Mouse (Mus musculus) c-Kit-positive CD71-negative TER-119-negative erythroid progenitor cells, embryonic 14.5 days (primary cell): Measurements from ENCODE around the gene Tcf20.

Experiments
- DNase-seq: peaks from one replicate; pipeline ENCODE4 v3.0.0-alpha.2; 2013; ENCODE audit warnings: low read depth

Tcf20 gene

DNA sequence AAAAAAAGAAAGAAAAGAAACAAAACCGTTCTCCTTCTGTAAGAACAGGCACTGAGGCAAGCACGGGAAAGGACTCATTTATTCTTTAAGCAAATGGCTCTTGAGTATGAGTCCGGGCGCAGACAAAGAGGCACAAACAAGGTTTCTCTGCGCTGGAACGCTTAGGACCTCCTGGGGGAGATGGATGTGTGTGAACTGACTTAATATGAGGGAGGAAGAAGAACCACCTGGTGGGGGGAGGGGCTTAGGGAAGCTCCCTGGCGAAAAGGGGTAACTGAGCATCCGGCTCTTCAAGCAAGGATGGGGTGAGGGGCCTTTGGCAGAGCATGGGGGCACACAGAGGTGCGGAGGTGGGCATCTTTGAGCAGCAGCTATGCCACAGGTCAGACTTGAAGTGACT is 5.2 kb upstream of the Tcf20 start:
- DNase-seq: no peak

DNA sequence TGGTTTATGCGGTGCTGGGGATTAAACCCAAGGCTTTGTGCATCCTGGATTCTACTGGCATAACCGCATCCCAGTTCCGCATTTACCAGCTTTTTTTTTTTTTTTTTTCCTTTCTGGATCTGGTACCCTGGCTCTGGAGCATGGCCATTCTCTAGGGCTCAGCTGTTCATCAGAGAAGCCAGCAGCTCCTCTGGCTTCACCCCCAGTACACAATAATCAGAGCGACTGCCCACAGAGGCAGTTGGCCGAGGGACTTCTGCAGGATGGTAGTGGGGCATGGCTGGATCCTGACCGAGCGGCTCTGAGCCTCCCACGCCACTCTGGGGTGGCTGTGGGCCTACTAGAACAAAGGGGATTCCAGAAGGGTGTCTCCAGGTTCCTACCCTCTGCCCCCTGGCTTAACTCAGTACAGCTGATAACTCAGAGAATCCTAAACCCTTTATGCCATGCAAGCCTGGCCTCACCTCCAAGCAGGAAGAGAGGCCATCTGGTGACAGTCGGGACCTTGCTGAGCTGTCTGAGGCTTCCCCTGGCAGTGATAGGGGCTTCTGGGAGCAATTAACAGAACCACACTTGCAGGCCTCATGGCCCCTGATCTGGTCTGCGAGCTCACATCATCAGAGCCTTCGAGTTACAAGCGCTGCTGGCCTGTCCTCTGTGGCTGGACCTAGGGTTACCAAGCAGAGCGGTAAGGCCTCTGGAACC is 4.6 kb upstream of the Tcf20 start:
- DNase-seq: no peak

DNA sequence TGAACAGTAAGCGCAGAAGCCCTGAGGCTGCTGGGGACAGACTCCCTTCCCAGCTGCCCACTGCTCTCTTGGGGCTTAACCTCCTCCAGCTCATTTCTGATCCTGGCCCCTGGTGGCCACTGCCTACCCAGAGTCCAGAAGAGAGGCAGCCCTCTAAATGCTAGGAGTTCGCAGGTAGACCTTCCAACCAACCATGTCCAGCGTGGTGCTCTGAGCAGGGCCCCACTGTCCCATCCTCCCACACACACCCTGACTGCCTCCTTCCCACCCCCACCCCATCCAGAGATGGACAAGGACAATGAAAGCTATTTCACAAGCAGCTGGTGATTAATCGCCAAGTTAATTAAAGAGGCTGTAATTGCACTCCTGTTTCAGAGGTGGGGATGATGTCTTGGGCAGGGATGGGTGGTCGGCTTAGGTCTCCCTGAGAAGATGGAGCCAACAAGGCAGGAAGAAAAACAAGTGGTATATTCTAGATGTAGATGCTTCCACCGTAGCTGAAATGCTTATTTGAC is 1.6 kb upstream of the Tcf20 start:
- no peak for DNase-seq

DNA sequence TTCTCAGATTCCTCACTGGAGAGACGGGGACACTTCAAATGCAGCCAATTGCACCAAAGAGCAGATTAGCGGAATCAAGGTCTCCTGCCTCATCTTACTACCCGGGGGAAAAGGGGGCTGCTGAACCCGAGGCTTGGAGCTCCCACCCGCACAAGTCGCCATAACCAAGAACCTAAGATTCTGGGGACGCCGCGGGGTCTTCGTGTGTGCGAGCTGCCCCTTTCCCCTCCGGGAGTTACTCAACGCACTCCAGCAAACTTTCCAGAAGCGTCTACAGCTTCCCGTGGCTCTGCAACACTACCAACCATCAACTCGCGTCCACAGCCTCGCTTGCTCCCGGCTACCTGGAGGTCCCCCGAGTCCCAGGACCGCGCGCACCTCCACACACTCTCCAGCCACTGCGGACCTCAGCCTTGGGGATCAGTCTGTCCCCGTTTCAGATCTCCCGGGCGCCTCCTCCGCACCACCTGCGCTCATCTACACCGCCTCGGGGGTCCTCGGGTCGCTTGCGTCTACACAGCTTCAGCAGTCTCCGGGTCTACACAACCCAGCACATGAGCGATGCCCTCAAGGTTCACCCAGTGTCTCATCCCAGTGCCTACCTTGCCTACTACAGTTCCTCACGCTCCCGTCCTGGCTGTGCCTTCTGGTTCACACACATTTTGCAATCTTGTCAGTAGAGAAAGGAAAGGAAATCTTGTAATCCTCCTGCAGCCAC is 499 bp downstream of the Tcf20 start:
- no peak for DNase-seq

DNA sequence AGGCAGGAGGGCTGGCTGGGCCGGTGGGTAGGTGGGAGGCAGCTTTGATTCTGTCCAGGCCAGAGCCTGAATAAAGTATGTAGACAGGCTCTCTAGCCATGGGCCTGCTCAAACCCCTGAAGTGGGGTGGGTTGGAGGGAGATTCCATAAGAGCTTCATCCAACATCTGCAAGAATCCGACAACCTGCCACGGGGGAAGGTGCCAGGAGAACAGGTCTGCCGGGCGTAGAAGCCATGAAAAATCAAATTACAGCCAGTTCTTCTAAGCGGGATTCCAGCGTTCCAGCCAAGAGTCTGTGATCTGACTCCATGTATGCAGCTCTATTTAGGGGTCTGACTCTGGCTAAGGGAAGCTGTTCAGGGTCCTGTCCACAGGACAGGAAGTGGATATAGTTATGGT is 3.1 kb downstream of the Tcf20 start:
- DNase-seq: no peak

DNA sequence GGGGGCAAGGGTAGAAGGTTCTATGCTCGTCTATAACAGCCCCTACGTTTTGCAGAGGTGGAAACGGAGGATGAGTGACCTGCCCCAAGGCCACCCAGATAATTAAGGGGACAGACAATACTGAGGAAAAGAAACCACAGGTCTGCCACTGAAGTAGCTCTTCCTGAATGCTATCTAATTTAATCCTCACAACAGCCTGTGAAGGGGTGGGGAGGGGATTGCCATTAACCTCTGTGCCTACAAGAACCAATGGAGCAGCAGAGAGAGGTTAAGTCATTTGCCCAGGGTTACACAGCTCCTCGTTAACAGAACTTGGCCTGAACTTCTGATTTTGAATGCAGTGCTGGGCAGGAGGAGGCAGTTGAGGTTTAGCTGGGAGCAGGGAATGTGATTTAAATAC is 3.6 kb downstream of the Tcf20 start:
- no peak for DNase-seq

DNA sequence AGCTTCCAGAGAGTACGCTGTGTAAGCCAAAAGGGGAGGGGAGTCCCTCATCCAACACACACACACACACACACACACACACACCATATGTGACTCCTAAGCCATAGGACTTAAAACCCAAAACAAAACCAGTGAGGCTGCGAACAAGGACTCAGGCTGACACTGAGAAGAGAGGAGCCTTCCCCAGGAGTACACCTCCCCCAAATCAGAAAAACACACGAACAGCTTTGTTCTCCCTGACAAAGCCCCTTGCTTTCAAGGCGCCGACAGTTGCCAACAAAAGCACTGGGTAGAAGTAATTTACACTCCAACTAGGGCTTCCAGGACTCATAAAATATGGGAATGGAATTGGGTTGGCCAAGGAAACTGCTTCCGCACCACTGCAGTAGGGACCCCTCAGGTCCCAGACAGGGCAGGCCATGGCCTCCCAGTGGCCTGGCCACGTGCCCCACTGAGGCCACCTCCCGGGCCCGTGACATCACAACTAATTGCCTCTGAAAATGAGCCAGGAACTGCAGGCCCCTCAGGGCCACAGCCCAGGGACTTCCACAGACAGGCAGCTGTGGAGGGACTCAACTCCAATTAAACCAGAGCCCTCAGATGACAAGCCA is 4.2 kb downstream of the Tcf20 start:
- DNase-seq: no peak

DNA sequence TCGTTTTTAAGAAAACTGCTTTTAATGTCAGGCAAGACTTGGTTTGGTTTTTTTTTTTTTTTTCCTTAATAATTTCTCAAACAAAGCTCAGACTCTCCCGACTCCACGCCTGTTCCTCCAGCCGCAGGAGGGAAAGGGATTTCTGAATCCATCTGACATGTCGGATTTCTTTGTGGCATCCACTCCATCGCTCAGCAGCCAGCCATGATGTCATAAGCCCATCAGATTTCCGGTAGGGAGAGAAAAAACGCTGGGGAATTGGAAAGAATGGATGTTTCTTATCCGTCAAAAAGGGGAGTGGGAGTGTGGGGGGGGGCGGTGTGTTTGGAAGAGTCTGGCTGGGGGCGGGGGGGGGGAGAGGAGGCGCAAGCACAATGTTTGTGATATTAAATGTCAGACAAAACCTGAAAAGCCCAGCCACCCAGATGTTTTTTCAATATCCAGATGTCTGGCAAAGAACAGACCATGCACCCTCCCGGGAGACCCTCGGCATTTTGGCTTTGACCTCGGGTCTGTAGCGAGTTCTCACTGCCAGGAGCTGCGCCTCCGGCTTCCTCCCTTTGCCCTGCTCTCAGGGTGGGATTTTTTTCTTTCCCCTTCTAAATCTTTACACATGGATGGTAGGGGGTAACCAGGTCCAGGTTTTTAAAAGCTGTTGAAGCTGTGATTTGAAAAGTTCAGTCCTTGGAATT is 4.8 kb downstream of the Tcf20 start:
- DNase-seq: no peak

DNA sequence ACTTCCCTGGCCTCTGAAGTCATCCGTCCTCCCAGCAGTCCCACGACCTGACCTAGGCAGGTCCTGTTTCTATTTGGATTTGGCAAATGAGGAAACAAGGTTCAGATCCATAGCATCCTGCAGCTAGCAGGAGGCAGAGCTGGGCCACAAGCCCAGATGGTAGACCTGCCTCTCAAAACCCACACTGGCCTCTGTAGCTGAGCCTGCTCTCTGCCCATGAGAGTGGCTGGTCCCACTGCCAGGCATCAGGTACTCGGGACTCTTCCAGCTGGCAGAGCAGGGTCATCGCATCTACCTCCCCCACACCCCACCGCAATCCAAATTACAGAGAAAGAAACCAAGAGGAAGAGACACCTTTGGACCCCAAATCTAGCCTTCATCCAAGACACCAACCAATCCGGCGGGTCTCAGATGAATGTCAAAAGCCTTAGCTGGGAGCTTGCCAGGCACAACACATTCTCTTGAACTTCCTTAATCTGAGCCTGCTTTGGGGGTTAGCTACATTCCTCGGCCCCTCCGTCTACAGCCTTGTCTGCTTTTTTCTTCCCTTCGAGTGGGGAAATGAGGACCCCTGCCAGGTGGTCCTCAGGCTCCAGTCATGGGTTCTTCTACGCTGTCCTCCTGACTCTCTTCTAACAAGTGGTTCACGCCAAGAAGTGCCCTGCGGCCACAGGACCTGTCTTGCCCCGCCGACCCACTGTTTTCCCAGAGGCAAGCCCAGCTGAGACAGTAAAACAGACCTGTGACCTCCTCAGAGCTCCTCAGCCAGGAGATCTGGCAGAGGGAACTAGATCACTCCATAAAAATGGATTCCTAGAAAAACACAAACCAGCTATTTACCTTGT is 5.8 kb downstream of the Tcf20 start:
- no peak for DNase-seq

DNA sequence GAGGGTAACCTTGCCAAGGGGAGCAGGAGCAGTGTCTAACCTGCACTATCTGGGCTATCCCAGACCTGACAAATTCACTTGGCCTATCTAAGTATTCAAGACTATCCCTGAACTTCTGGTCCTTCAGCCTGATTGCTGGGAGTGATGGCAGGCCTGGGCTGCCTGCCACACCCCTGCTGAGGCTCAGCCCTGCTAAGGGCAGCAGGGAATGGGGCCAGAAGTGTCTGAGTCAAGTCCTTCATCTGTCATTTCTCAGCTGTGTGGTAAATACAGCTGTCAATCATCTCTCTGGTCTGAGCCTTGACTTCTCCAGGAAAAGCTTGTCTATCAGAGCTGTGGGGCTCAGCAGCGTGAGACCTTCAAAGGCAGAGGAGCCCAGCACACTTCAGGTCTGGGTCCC is 8.1 kb downstream of the Tcf20 start:
- no peak for DNase-seq

DNA sequence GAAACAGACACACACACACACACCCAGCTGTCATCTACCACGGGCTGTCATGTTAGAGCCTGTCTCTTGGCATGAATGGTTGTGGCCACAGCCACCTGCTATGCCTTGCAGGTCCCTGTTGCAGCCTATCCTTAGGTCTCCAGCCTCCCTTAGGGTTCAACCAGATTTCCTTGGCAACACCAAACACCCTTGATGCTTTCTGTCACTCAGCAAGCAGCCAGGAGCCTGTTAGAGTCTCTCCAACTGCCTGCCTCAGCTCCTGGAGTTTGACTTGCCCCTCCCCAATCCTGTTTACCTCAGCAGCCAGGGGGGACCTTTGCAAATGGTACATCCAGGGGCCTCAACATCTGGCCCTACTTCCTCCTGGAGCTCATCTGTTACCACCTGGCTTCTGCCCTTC is 13.2 kb downstream of the Tcf20 start:
- no peak for DNase-seq

DNA sequence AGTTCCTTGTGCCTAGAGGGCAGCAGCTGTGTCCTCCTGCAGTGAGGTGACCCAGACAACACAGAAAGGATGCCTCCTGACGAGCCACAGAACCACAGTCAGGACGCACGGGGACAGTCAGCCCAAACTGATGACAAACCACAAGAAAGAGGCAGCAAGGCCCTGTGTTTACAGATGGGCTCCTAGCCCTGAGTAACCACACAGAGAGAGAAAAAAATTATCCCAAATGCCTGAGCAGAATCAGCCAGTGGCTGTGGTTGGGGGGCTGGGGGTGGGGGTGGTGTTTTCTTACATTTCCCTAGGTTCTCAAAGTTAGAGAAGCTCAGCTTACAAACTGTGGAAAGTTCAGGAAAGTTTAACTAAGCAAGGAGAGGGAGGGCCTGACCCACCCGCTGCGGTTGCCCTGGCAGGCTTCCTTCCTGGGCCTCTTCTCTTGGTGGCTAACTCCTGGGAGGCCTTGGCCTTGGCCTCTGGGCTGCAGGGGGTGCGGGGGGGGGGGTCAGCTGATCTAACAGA is 18.4 kb downstream of the Tcf20 start:
- DNase-seq: peak; percentile 38

DNA sequence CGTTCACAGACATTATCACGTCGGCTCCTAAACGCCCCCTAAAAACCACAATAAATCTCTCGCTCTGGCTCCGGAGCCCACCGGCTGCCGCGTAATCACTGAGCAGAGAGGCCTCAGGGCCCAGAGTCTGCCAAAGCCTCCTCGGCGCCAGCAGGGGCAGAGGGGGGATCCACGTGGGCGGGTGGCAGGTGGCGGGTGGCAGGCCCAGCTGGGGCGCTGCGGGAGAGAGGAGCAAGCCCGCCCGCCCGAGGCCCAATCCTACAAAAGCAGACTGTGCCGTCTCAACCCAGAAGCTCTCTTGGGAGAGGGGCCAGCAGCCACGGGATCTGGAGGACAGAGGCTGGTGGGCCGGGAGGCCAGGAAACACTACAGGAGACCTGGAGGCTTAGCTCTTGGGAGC is 19.2 kb downstream of the Tcf20 start:
- no peak for DNase-seq

DNA sequence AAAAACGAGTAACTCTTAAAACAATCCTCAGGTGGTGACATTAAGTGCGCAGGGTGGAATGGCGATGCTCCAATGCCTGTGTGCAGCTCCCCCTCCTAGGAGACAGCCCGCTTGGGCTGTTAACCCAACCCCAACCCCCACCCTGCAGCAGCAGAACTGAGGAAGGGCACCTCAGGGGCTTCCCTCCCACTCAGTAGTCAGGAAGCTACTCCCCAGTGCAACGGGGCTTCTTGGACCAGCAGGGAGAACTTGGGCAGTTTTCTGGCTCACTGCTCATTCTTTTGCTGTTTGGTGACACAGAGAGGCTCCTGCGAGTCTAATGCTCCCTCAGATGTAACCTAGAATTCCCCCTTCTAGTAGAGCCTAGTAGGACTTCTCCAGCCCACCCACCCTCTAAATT is 19.7 kb downstream of the Tcf20 start:
- no peak for DNase-seq

DNA sequence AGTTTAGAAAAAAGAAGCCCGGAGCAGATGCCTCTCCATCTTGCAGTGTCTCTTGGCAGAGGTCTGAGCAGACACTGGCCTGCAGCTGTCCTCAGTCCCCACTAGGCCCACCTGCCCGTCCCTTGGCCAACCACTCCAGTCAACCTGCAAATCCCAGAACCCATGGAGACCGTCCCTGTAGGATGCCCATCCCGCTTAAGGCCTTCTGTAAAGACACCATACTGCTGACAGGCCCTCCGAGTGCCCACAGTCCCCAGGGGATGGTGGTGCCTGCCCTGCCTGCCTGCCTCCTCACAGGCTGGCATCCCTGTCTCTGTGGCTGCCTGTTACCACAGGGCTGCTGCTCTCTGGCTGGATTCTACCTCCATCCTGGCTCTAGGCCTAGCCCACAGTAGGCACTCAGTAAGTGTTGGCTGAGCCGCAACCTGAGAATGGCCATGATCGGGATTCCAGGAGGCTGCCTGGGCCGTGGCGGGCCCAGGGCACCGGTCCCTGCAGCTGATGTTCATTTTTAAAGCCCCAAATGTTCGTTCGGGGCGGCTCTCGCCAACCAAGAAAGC is 23.3 kb downstream of the Tcf20 start:
- no peak for DNase-seq

DNA sequence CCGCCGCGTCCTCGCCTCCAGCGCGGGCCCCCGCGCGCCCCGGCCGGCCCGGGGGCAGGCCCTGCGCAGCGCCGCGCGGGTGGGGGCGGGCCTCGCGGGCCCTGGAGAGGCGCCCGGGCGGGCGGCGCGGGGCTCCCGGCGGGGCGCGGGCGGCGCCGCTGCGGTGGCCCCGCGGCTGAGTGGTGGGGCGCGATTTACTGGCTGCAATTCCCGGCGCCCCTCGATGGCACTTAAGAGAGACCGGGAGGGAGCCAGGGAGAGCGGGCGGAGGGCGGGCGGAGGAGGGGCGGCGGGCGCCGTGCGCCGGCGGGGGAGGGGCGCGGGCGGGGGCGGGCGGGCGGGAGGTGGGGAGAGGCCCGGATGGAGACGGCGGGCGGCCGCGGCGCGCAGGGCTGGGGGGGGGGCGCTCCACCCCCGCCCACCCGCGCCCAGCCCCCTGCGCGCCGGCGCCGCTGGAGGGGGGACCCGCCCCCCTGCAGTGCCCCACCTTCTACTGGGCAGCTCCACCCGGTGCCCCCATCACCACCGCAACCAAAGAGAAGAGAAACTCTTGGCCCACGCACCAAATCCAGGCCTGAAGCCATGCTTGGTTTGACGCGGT is 24.0 kb downstream of the Tcf20 start:
- no peak for DNase-seq

DNA sequence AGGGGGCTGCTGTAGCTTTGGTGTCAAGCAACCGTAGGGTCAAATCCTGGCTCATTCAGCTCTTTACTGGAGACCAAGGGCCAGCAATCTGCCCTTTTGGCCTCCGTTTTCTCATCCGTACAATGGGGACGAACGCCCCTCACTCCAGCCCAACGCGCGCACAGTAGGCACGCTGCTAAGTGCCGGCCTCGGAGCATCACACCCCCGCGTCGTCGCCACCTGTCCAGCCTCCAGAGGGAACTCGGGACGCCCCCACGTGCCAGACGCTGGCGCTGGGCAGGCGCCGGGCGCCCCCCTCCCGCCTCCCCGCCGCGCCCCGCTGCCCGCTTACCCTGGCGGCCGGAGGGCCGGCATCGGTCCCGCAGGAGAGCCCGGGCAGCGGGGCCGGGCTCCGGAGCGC is 24.6 kb downstream of the Tcf20 start:
- no peak for DNase-seq

DNA sequence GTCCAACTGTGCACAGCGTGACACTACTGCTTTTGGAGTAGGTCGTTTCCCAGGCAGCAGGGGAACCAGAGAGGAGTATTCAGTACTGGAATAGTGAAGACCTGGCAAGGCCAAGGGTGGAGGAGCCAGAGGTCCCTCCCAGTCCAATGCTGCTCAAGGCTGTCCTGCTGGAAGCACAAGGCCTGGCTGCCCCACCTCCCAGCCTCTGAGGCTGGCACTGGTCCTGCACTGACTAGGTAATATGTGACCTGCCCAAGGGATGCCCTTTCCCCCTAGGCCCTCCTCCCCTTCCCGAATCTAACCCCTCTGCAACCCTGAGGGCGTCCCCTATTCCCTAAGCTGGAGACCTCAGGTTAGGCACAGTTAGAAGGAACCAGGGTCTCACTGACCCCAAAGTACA is 25.1 kb downstream of the Tcf20 start:
- no peak for DNase-seq

DNA sequence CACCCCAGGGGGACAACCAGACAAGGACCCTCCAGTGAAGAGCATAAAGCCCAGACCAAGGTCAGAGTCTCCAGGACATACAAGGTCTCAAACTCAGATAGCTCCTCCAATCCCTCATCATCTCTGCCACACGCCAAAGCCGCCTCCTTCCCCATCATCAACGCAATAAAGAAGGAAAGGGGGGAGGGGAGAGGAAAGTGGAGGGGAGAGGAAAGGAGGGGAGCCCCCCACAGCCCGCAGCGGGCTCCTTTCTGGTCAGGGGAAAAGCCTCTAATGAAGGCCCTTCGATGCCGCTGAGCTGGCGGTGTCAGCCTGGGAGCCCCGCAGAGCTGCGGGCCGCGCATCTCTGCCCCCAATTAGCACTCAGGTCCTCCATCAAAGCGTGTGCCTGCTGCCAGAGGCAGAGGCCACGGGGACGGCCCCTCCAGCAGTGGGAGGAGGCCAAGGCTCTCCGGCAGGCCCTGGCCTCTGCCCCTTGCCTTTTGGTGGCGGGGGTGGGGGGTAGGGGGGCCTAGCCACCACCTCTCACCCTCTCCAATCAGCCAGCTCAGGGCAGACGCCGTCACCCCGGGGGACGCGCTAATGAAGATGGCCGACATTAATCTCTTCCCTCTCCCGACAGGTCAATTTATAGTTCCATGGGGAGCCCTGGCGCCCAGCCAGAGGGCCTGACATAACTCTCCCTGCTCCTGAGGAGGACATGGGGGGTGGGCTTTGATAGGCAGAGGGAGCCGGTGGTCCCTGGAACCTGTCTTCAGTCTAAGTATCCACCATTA is 26.7 kb downstream of the Tcf20 start:
- DNase-seq: no peak

DNA sequence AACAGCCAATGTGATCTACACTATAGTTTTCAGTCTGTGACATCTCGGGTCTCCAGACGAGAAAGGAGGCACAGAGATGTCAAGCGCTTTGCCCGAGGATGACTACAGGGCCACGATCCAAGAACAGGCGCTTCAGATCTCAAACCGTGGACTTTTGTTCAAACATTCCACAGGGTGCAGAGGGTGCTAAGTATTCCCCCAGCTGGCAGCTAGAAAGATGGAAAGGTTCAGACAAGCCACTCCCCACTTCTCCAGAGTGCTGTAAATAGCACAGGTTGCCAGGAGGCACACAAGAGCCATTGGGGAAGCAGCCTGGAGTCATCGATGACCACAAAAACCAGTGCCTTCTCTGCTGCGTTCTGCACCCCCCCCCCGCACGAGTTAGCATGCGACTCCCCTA is 28.5 kb downstream of the Tcf20 start:
- DNase-seq: no peak
